Mouse (Mus musculus): ENCODE data around the gene Hmcn2. TPM values are rescaled to one million over a fixed set of nuclear protein-coding genes. Genes with fewer than 3 reads are reported as not detected.

Gene Hmcn2
- polyA plus RNA-seq, 1 experiment from 2014 or later: 1.0 TPM

DNA sequence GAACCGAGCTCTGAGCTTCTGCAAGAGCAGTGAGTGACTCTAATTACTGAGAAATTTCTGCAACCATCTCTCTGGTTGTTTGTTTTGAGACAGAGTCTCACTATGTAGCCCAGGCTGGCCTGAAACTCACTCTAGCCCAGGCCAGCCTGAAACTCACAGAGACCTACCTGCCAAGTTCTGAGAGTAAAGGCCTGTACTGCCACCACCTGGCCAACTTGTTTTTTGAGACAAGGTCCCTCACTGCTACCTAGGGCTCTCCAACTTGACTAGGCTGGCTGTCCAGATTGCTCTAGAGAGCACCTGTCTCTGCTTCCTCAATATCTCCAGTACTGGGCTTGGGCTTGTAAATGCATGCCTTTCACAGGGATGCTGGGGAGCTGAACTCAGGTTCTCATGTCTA lies 43.1 kb upstream of the Hmcn2 start:
- H3K27ac ChIP-seq: no peak overlapping the region
- H3K9me3 ChIP-seq (replicated peaks; ENCODE audit: low read length): no peaks in the 10 kb centered on the region
- WGBS: 95% methylated on average over 1 of the region's 1 CpGs
- DNase-seq (ENCODE audit: low spot score): no peak
- ATAC-seq (replicated peaks; ENCODE audit: low FRiP score, low read depth): no peak
- no peak overlapping the region for H3K4me2 ChIP-seq (ENCODE audit: low read length)
- H3K4me3 ChIP-seq (replicated peaks; ENCODE audit: low read depth, low read length): no peak overlapping the region
- no peaks in the 10 kb centered on the region for H3K27me3 ChIP-seq (ENCODE audit: insufficient read depth, low read length)
- no peak overlapping the region for H3K9ac ChIP-seq (ENCODE audit: low read depth, low read length)
- peaks cover 14% of the 10 kb centered on the region; the same call in 1 of the 2 replicates for H3K4me1 ChIP-seq (replicated peaks; ENCODE audit: insufficient read depth, low read length)
- peak; percentile 56 for TF ChIP-seq CTCF (IDR thresholded peaks at IDR 0.05; ENCODE audit: low read depth)
- no peaks in the 10 kb centered on the region for H3K36me3 ChIP-seq (ENCODE audit: insufficient read depth, low read length)

DNA sequence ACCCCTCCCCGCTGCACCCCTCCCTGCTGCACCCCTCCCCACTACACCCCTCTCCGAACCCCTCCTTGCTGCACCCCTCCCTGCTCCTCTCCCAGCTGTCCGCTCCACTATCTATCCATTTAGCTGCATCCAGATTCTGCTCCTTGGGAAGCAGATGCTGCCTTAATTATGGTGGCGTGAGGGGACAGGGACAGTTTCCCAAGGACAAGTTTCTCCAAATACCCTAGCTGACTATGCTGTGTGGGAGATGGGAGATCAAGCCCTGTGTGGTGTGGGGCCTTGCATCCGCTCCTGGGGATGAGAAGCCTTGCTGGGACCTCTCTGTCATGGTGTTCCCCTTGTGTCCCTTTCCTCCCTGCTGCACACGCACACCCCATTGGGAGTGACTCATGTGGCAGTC lies 39.2 kb upstream of the Hmcn2 start:
- no peak for DNase-seq (ENCODE audit: low spot score)
- WGBS: 84% methylated on average over 6 of the region's 6 CpGs
- no peak overlapping the region for H3K27ac ChIP-seq

DNA sequence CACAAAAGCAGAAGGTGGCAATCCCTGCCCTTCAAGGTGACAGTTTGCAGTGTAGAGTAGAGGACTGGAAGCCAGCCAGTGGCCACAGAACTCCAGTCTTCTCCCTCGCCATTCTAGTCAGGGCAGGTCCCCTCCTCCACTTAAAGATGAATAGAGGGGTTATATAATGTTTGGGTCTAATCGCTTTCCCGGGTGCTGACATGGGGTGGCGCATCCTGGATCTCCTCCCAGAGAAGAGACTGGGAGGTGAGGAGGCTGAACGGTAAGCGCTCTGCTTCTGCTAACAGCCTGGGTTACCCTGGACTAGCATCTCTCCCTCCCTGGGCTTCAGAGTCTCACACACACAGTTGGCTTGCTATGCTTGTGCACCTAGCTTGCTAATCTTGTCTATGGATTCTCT lies 36.4 kb upstream of the Hmcn2 start:
- H3K9ac ChIP-seq (ENCODE audit: low read depth, low read length): no peak overlapping the region
- no peaks in the 10 kb centered on the region for H3K36me3 ChIP-seq (ENCODE audit: insufficient read depth, low read length)
- DNase-seq (ENCODE audit: low spot score): no peak
- WGBS: 64% methylated on average over 6 of the region's 6 CpGs
- no peak overlapping the region for H3K27ac ChIP-seq
- H3K9me3 ChIP-seq (replicated peaks; ENCODE audit: low read length): no peaks in the 10 kb centered on the region
- no peak for TF ChIP-seq CTCF (IDR thresholded peaks at IDR 0.05; ENCODE audit: low read depth)
- no peak overlapping the region for H3K4me2 ChIP-seq (ENCODE audit: low read length)
- H3K4me1 ChIP-seq (replicated peaks; ENCODE audit: insufficient read depth, low read length): no peaks in the 10 kb centered on the region
- H3K27me3 ChIP-seq (ENCODE audit: insufficient read depth, low read length): no peaks in the 10 kb centered on the region
- no peak for ATAC-seq (replicated peaks; ENCODE audit: low FRiP score, low read depth)
- no peak overlapping the region for H3K4me3 ChIP-seq (replicated peaks; ENCODE audit: low read depth, low read length)

More for the DNA sequence above, 39.2 kb upstream of the Hmcn2 start:
- TF ChIP-seq CTCF (IDR thresholded peaks at IDR 0.05; ENCODE audit: low read depth): no peak
- H3K4me3 ChIP-seq (replicated peaks; ENCODE audit: low read depth, low read length): no peak overlapping the region
- H3K4me2 ChIP-seq (ENCODE audit: low read length): no peak overlapping the region
- no peak overlapping the region for H3K9ac ChIP-seq (ENCODE audit: low read depth, low read length)
- no peak for ATAC-seq (replicated peaks; ENCODE audit: low FRiP score, low read depth)
- H3K9me3 ChIP-seq (replicated peaks; ENCODE audit: low read length): no peaks in the 10 kb centered on the region
- no peaks in the 10 kb centered on the region for H3K36me3 ChIP-seq (ENCODE audit: insufficient read depth, low read length)
- H3K27me3 ChIP-seq (ENCODE audit: insufficient read depth, low read length): no peaks in the 10 kb centered on the region
- H3K4me1 ChIP-seq (replicated peaks; ENCODE audit: insufficient read depth, low read length): no peaks in the 10 kb centered on the region

DNA sequence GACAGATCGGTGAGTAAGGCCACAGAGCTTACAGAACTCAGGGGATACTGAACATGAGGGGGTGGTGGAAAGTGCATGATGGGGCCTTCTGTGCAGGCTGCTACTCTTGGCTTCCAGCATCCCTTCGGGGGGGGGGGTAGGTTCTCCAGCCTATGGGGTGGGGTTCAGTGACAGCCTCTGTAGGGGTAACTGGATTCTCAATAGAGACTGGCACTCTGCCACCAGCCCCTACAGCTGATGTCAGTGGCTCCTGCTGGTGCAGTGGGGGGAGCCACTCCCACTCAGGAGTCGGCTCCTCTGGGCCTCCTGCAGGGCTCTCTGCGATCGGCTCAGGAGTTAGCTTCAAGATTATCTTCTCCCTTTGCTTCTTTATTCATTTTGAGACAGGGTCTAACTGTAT lies 35.7 kb upstream of the Hmcn2 start:
- Histone ChIP-seq H3K4me1 (replicated peaks; ENCODE audit: insufficient read depth, low read length) (no peaks in the 10 kb centered on the region), H3K27ac (no peak overlapping the region), H3K27me3 (ENCODE audit: insufficient read depth, low read length) (no peaks in the 10 kb centered on the region), H3K4me3 (replicated peaks; ENCODE audit: low read depth, low read length) (no peak overlapping the region), H3K9me3 (replicated peaks; ENCODE audit: low read length) (no peaks in the 10 kb centered on the region), H3K36me3 (ENCODE audit: insufficient read depth, low read length) (no peaks in the 10 kb centered on the region), H3K9ac (ENCODE audit: low read depth, low read length) (no peak overlapping the region), H3K4me2 (ENCODE audit: low read length) (no peak overlapping the region)
- 69% methylated on average over 5 of the region's 5 CpGs for WGBS
- DNase-seq (ENCODE audit: low spot score) (no peak), ATAC-seq (replicated peaks; ENCODE audit: low FRiP score, low read depth) (no peak)
- TF ChIP-seq CTCF (IDR thresholded peaks at IDR 0.05; ENCODE audit: low read depth): no peak

DNA sequence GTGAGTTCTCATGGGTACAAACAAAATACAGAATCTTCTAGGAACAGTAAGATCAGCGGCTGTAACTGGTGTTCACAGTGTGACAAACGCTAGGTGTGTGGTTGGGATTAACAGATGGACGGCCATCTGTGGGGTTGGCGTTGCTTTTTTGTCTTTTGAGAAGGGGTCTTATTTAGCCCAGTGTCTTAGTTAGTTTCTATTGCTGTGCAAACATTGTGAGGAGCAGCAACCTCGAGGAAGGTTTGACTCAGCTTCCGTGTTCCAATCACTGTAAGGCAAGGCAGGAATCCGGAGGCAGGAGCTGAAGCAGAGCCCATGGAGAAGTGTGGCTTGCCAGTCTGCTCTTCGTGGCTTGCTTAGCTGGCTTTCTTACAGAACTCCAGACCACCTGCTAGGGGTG lies 33.1 kb upstream of the Hmcn2 start:
- H3K27me3 ChIP-seq (ENCODE audit: insufficient read depth, low read length): no peaks in the 10 kb centered on the region
- no peak overlapping the region for H3K27ac ChIP-seq
- ATAC-seq (replicated peaks; ENCODE audit: low FRiP score, low read depth) (no peak), DNase-seq (ENCODE audit: low spot score) (no peak)
- H3K4me2 ChIP-seq (ENCODE audit: low read length): no peak overlapping the region
- H3K9me3 ChIP-seq (replicated peaks; ENCODE audit: low read length): no peaks in the 10 kb centered on the region
- H3K9ac ChIP-seq (ENCODE audit: low read depth, low read length): no peak overlapping the region
- 86% methylated on average over 8 of the region's 8 CpGs for WGBS
- H3K4me3 ChIP-seq (replicated peaks; ENCODE audit: low read depth, low read length): no peak overlapping the region
- no peak for TF ChIP-seq CTCF (IDR thresholded peaks at IDR 0.05; ENCODE audit: low read depth)
- peaks cover 11% of the 10 kb centered on the region; the same call in 1 of the 2 replicates for H3K36me3 ChIP-seq (ENCODE audit: insufficient read depth, low read length)
- H3K4me1 ChIP-seq (replicated peaks; ENCODE audit: insufficient read depth, low read length): no peaks in the 10 kb centered on the region

DNA sequence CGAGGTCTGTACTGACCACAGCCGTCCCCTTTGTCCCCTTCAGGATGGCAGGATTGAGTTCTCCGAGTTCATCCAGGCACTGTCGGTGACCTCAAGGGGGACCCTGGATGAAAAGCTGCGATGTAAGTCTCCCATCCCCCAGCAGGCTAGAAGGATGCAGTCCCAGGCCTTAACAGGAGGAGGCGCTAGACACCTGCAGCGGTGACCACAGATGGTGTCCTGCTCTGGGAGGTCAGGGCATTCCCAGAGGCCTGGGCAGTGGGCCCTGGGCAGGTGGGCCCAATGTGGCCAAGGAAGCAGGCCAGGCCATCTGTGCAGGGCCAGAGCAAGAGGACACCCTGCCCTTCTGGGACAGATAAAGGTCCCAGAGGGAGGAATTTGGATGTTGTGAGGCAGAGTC lies 31.9 kb upstream of the Hmcn2 start:
- TF ChIP-seq CTCF (IDR thresholded peaks at IDR 0.05; ENCODE audit: low read depth): peak; percentile 55
- Histone ChIP-seq H3K27me3 (ENCODE audit: insufficient read depth, low read length) (no peaks in the 10 kb centered on the region), H3K9ac (ENCODE audit: low read depth, low read length) (no peak overlapping the region), H3K27ac (no peak overlapping the region), H3K9me3 (replicated peaks; ENCODE audit: low read length) (no peaks in the 10 kb centered on the region), H3K4me3 (replicated peaks; ENCODE audit: low read depth, low read length) (no peak overlapping the region), H3K4me2 (ENCODE audit: low read length) (no peak overlapping the region), H3K4me1 (replicated peaks; ENCODE audit: insufficient read depth, low read length) (no peaks in the 10 kb centered on the region), H3K36me3 (ENCODE audit: insufficient read depth, low read length) (peaks cover 19% of the 10 kb centered on the region)
- ATAC-seq (replicated peaks; ENCODE audit: low FRiP score, low read depth): no peak
- no peak for DNase-seq (ENCODE audit: low spot score)
- 54% methylated on average over 7 of the region's 7 CpGs for WGBS

DNA sequence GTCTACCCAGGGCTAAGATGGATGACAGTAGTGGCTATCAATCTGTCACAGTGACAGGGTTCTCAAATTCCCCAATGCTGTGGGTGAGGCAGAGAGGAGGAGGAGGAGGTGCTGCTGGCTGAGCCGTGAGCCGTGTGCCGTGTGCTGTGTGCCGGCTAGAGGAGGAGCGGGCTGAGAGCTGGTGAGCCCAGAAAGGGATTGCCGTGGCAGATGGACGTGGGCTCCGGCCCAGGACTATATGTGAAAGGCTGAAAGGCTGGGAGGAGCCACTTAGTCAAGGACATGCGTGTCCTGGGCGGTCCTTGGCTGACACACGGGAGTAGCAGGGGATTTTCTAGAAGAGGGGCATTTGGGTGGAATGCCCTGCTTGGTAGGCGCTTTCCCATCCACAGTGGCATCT lies 31.3 kb upstream of the Hmcn2 start:
- Histone ChIP-seq H3K4me1 (replicated peaks; ENCODE audit: insufficient read depth, low read length) (no peaks in the 10 kb centered on the region), H3K9ac (ENCODE audit: low read depth, low read length) (no peak overlapping the region), H3K27ac (no peak overlapping the region), H3K4me2 (ENCODE audit: low read length) (no peak overlapping the region), H3K9me3 (replicated peaks; ENCODE audit: low read length) (no peaks in the 10 kb centered on the region), H3K36me3 (ENCODE audit: insufficient read depth, low read length) (peaks cover 21% of the 10 kb centered on the region), H3K27me3 (ENCODE audit: insufficient read depth, low read length) (no peaks in the 10 kb centered on the region), H3K4me3 (replicated peaks; ENCODE audit: low read depth, low read length) (no peak overlapping the region)
- ATAC-seq (replicated peaks; ENCODE audit: low FRiP score, low read depth) (no peak), DNase-seq (ENCODE audit: low spot score) (no peak)
- WGBS: 76% methylated on average over 12 of the region's 12 CpGs
- no peak for TF ChIP-seq CTCF (IDR thresholded peaks at IDR 0.05; ENCODE audit: low read depth)
